Mouse (Mus musculus) midbrain, embryonic 11.5 days (tissue): ENCODE results near the gene Stpg4. TPM values are rescaled to one million over a fixed set of nuclear protein-coding genes. Genes with fewer than 3 reads are reported as not detected.

Source experiments
- ATAC-seq: fragments of 200-750 bp; cut with Nextera tagmentation; 2 replicates; pipeline ENCODE4 v1.8.0; 2017; ENCODE audit warnings: moderate TSS enrichment, moderate library complexity; ENCODE audit not compliant: low FRiP score
- DNase-seq: peaks from one replicate; pipeline ENCODE4 v3.0.0; 2015; ENCODE audit warnings: low spot score; ENCODE audit errors: missing footprints
- H3K27ac ChIP-seq: fragments of 300-500 bp; sonication (generic); 2 replicates; pipeline ENCODE4 v1.5.1; 2014; ENCODE audit warnings: low read depth, low read length
- H3K27me3 ChIP-seq: fragments of 300-500 bp; sonication (generic); 2 replicates; pipeline ENCODE4 v1.6.1; 2014; ENCODE audit warnings: mild to moderate bottlenecking, low read length, moderate library complexity, mixed read lengths; ENCODE audit not compliant: control insufficient read depth, insufficient read depth
- H3K36me3 ChIP-seq: fragments of 300-500 bp; sonication (generic); 2 replicates; pipeline ENCODE4 v1.6.1; 2014; ENCODE audit warnings: mild to moderate bottlenecking, low read length, moderate library complexity, mixed read lengths; ENCODE audit not compliant: control insufficient read depth, insufficient read depth
- H3K4me1 ChIP-seq: fragments of 300-500 bp; sonication (generic); 2 replicates; pipeline ENCODE4 v1.6.1; 2014; ENCODE audit warnings: low read length; ENCODE audit not compliant: control insufficient read depth, insufficient read depth
- H3K4me2 ChIP-seq: fragments of 300-500 bp; sonication (generic); 2 replicates; pipeline ENCODE4 v1.6.1; 2014; ENCODE audit warnings: mild to moderate bottlenecking, moderate library complexity
- H3K4me3 ChIP-seq: fragments of 300-500 bp; sonication (generic); 2 replicates; pipeline ENCODE4 v1.5.1; 2014; ENCODE audit warnings: low read depth, low read length
- H3K9ac ChIP-seq: fragments of 300-500 bp; sonication (generic); 2 replicates; pipeline ENCODE4 v1.6.1; 2014; ENCODE audit warnings: low read length
- H3K9me3 ChIP-seq: fragments of 300-500 bp; sonication (generic); 2 replicates; pipeline ENCODE4 v1.6.1; 2016; ENCODE audit warnings: low read length; ENCODE audit not compliant: control insufficient read depth
- WGBS: fragments of 180-500 bp; shearing (Covaris S2); extraction: QIAGEN DNeasy Blood & Tissue Kit; methylation state at CpG from one replicate; pipeline ENCODE4 v1.1.7; 2014; 5-methylcytosine and 5-hydroxymethylcytosine counted together
- polyA plus RNA-seq: library from polyadenylated mRNA; unstranded; fragments of >200 nt; fragmentation: Nextera tagmentation; extraction: Ambion mirVana; gene quantifications from 2 replicates; pipeline ENCODE4 v1.2.1, GENCODE M21; 2014

Stpg4 gene
- polyA plus RNA-seq, 1 experiment from 2014 or later, result not detected

DNA sequence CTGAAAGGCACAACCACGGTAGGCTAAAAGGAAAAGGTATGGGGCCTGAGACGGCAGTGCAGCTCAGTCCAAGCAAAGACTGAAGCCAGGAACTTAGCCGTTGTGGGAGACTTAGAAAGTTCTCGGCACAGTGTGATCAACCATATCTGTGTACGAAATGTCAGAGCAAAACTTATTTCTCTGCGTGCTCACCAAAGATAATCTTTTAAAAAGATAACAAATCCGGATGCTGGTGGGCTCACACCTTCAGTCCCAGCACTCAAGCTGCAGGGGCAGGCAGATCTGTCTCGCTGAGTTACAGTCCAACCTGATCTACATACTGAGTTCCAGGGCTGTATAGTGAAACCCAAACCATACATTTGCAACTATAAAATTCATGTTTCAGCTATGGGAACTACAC is 41.9 kb upstream of the Stpg4 start:
- no peaks in the 10 kb centered on the region for H3K36me3 ChIP-seq
- H3K27ac ChIP-seq, result no peak overlapping the region
- H3K4me2 ChIP-seq, result no peak overlapping the region
- DNase-seq (no peak), ATAC-seq (no peak)
- H3K9ac ChIP-seq, result no peak overlapping the region
- no peaks in the 10 kb centered on the region for H3K9me3 ChIP-seq
- no peak overlapping the region for H3K4me3 ChIP-seq
- peaks cover 6% of the 10 kb centered on the region; the same call in 1 of the 2 replicates for H3K27me3 ChIP-seq
- 84% methylated on average over 8 of the region's 8 CpGs for WGBS
- H3K4me1 ChIP-seq, result peaks cover 12% of the 10 kb centered on the region; the same call in 1 of the 2 replicates

DNA sequence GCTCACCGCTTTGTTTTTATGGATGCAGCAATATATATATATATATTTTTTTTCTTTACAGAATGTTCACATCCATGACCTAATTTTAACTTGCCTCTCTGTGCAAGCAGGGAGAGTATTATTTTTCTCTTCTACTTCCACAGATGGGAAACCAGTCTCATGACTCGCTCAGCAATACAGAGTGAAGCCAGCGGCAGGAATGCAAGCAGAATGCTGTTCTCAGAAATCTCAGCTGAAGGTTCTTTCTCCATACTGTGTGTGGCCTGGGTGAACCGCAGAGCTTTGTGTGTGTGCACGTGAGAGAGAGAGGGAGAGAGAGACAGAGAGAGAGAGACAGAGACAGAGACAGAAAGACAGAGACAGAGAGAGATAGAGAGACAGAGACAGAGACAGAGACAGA is 41.1 kb upstream of the Stpg4 start:
- no peaks in the 10 kb centered on the region for H3K9me3 ChIP-seq
- 87% methylated on average over 5 of the region's 5 CpGs for WGBS
- H3K4me3 ChIP-seq, result no peak overlapping the region
- peaks cover 4% of the 10 kb centered on the region; the same call in 1 of the 2 replicates for H3K4me1 ChIP-seq
- H3K27me3 ChIP-seq, result peaks cover 6% of the 10 kb centered on the region; the same call in 1 of the 2 replicates
- H3K9ac ChIP-seq, result no peak overlapping the region
- DNase-seq, result peak; percentile 53
- H3K4me2 ChIP-seq, result no peak overlapping the region
- ATAC-seq, result no peak
- no peak overlapping the region for H3K27ac ChIP-seq
- H3K36me3 ChIP-seq, result no peaks in the 10 kb centered on the region

DNA sequence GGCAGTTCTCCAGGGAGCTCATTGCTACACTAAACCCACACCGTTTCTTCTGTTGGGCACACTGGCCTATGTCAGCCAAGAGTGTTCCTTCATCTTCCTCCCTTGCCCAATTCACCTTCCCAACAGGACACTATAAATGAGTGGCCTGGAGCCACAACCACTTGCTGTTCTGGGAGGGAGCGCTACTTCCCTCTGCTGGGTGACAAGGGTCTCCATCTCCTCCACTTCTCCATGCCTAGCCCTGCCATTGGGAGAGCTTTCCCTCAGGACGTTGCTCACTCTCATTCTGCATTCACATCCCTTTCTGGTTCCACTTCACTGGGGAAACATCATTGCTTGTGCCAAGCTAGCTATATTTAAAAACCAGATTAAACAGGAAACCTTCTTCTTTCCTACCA is 34.0 kb upstream of the Stpg4 start:
- no peaks in the 10 kb centered on the region for H3K9me3 ChIP-seq
- no peaks in the 10 kb centered on the region for H3K36me3 ChIP-seq
- 45% methylated on average over 3 of the region's 3 CpGs for WGBS
- no peak overlapping the region for H3K9ac ChIP-seq
- H3K4me1 ChIP-seq, result peaks cover 28% of the 10 kb centered on the region
- ATAC-seq (peak; percentile 36; the same call in 1 of the 2 replicates), DNase-seq (peak; percentile 73)
- no peak overlapping the region for H3K4me3 ChIP-seq
- H3K27ac ChIP-seq, result no peak overlapping the region
- no peaks in the 10 kb centered on the region; the same call in 1 of the 2 replicates for H3K27me3 ChIP-seq
- no peak overlapping the region for H3K4me2 ChIP-seq

DNA sequence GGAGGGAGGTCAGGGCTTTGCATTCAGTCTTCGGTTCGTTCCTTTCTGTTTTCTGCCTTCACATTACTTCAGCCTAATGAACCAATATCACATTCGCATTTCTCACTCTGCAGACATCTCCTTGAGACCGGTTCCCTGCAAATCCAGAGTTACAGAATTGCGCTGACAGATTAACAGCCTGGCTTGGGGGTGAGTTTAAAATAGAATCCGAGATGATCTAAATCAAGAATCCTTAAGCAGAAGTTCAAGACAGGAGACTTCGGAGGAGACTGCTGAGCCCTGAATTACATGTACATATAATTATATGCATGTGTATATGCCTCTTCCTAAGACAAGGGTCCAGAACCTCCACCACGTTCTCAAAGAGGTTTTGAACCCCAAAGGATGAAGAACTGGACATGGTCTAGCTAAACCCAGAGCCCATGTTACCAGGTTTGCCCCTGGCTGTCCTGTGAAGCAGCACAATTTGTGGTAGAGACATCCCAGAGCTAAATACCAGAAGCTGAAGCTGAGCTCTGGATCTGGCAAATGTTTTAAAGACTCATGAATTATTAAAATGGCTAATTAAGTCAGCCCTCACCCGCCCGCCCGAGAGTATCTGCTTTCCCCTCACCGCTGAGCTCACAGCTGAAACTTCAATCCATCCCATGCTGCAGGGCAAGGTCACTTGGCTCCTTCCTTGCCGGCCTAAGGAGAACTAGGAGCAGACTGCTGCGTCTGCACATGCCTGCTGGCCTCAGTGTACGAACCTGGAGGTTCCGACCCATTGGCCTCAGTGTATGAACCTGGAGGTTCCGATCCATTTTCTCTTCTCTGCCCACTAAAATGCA is 33.3 kb upstream of the Stpg4 start:
- Histone ChIP-seq H3K9ac (no peak overlapping the region), H3K4me3 (no peak overlapping the region), H3K4me2 (0 out of 2 replicates have a peak overlapping the region, but pooled peaks have one; percentile 1), H3K36me3 (no peaks in the 10 kb centered on the region), H3K27ac (no peak overlapping the region), H3K9me3 (no peaks in the 10 kb centered on the region), H3K4me1 (peaks cover 28% of the 10 kb centered on the region), H3K27me3 (no peaks in the 10 kb centered on the region; the same call in 1 of the 2 replicates)
- WGBS, result 20% methylated on average over 17 of the region's 17 CpGs
- ATAC-seq (peak; percentile 72), DNase-seq (peak; percentile 90)

DNA sequence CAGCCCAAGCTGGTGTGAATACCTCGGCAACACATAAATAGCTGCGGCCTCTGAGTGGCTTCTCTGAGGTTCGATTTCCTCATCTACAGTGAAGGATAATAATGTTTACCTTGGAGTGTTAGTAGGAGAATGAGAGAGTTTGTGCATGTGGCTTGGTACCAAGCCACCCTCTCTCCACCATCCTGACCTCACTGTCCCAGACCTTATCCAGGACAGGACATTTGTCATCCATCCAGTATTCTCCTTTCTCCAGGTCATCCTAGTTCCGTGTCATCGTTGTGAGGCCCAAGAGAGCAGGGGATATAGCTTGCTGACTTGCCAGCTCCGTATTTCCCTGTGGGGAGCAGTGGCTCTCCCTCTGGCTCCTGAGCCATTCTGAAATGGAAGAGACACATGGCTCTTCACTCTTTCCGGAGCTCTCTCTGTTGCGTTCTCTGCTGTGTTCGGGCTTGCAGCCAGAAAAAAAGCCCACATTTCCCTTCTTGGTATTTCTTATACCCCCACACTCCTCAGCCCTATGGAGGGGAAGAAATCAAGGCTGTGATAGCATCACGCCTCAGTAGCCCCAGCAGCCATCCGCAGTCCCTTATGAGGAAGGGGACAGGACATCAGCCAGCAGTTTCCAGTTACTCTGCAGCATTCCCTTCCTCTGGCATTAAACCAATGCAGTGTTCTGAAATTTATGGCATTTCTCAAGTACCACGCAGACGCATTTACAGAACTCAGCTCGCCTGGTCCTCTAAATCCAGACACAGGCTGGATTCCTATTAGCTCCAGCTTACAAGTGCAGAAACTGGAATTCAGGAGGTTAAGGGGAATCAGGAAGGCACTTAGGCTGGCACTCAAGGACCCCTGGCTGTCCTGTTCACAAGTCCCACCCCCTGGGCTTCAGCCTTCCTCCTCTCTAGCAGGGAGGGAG is 32.5 kb upstream of the Stpg4 start:
- H3K4me1 ChIP-seq, result peaks cover 28% of the 10 kb centered on the region
- peak overlapping the region; percentile 30 for H3K4me2 ChIP-seq
- 0 out of 2 replicates have a peak overlapping the region, but pooled peaks have one; percentile 10 for H3K9ac ChIP-seq
- DNase-seq, result peak; percentile 89
- no peaks in the 10 kb centered on the region; the same call in 1 of the 2 replicates for H3K27me3 ChIP-seq
- 16% methylated on average over 14 of the region's 14 CpGs for WGBS
- no peaks in the 10 kb centered on the region for H3K9me3 ChIP-seq
- H3K4me3 ChIP-seq, result no peak overlapping the region
- H3K27ac ChIP-seq, result no peak overlapping the region
- ATAC-seq, result peak; percentile 47; the same call in 1 of the 2 replicates
- H3K36me3 ChIP-seq, result no peaks in the 10 kb centered on the region

DNA sequence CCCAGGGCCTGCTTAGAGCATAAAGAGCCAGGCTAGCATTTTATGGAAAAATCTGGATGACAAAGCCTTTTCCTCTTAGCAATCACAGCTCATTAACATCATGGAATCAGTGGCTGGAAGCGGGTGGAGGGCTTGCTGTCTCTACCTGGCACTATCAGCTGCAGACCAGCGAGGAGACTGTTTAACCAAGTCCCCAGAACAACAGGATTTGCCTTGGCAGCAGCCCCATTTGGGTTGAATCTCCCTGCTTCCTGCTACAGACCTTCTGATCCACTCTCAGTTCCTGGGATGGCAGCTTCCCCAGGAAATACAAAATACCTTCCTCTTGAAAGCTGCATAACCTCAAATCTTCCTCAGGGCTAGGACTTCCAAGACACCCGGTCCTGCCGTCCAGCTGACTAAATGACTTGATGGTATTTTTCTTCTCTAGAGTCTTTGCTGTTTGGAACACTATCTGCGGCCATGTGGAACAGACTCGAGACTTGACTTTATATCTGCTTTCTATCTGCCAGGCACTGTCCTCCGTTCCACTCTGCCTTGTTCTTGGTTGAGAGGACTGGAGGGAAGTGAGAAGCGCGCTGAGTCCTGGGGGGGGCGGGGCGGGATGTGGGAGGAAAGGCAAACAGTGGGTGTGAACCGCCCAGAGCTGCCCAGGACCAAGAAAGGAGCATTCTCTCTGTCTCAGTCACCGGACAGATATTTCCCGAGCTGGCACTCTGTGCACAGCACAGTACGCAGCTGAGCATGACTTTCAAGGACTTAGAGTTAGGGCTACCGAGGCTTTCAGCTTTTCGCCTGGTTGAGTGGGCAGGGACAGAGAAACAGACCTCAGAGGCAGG is 31.6 kb upstream of the Stpg4 start:
- H3K27ac ChIP-seq, result no peak overlapping the region; the same call in 1 of the 2 replicates
- H3K9ac ChIP-seq, result 0 out of 2 replicates have a peak overlapping the region, but pooled peaks have one; percentile 10
- ATAC-seq (peak; percentile 75), DNase-seq (peak; percentile 91)
- H3K27me3 ChIP-seq, result no peaks in the 10 kb centered on the region; the same call in 1 of the 2 replicates
- H3K4me3 ChIP-seq, result no peak overlapping the region
- H3K9me3 ChIP-seq, result no peaks in the 10 kb centered on the region
- H3K4me2 ChIP-seq, result peak overlapping the region; percentile 30
- H3K4me1 ChIP-seq, result peaks cover 28% of the 10 kb centered on the region
- no peaks in the 10 kb centered on the region for H3K36me3 ChIP-seq
- 15% methylated on average over 13 of the region's 17 CpGs for WGBS

DNA sequence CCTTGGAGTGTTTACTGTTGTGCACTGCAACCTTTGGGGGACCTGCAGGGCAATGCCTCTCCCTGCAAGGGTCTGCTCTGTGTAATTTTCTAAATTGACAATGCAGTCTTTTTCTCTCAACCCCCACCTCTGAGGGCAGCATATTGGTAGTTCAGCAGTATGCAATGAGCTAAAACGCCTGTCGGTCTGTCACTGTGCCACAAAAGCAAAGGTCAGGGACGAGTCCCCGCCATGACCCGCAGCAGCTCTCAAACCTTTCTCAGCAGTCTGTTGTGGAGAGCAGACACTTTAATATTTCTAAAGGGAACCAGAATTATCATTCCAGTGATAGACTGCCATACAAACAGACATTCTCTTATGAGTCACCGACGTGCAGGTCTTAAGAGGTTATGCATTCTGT is 30.4 kb upstream of the Stpg4 start:
- Histone ChIP-seq H3K27ac (no peak overlapping the region), H3K36me3 (no peaks in the 10 kb centered on the region), H3K4me3 (no peak overlapping the region), H3K9me3 (no peaks in the 10 kb centered on the region), H3K27me3 (no peaks in the 10 kb centered on the region; the same call in 1 of the 2 replicates), H3K4me1 (peaks cover 28% of the 10 kb centered on the region), H3K9ac (no peak overlapping the region), H3K4me2 (no peak overlapping the region)
- DNase-seq, result no peak
- 48% methylated on average over 7 of the region's 7 CpGs for WGBS
- no peak for ATAC-seq

DNA sequence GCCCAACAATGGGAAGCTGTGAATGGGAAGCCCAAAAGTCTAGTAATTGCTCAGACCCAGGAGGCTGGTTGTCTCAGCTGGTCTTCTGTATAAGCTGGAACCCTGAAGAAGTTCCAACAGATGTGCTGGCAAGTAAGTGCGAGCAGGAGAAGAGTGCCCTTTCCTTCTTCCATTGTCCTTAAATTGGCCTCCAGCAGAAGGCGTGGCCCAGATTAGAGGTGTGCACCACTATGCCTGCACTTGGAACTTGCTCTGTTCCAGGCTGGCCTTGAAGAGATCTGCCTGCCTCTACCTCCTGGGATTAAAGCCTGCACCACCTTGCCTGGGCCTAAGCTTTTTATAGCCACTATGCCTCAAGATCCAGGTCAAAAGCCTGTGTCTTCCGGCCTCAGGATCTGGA is 26.6 kb upstream of the Stpg4 start:
- no peak for ATAC-seq
- 96% methylated on average over 3 of the region's 3 CpGs for WGBS
- no peak for DNase-seq
- peaks cover 7% of the 10 kb centered on the region; the same call in 1 of the 2 replicates for H3K4me1 ChIP-seq
- H3K4me3 ChIP-seq, result no peak overlapping the region
- no peaks in the 10 kb centered on the region for H3K36me3 ChIP-seq
- H3K9ac ChIP-seq, result no peak overlapping the region
- no peak overlapping the region for H3K27ac ChIP-seq
- H3K9me3 ChIP-seq, result no peaks in the 10 kb centered on the region
- H3K27me3 ChIP-seq, result no peaks in the 10 kb centered on the region
- no peak overlapping the region for H3K4me2 ChIP-seq
